In the genomic region with DNA sequence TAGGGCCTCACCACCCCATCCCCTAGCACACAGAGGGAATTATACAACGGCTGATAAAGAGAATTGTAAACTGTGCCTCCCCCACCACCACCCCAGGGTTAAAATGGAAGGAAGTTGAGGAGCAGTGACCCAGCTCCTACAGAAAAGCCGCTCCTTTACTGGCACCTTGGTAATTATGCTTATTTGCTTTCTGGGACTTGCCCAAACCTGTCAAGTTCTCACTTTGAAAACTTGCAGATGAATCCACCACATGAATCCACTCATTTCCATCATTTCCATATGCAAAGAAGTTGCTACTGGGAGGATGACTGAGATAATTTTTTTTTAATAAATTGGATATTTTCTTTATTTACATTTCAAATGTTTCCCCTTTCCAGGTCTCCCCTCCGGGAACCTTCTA, we compare ENCODE assay signal across 1 mouse cellular context.
TF ChIP-seq lines count a peak whose summit lies in the region.

No protein-coding gene starts in this region.

TF ChIP-seq in CH12.LX, 34 proteins besides CTCF, POLR2A, EP300 and RAD21 (continued from another document):
- TF ChIP-seq TCF12 (IDR thresholded peaks at IDR 0.05; ENCODE audit: low read depth, low read length) = peak; percentile 62; the same call in 1 of the 2 replicates
- TF ChIP-seq UBTF (IDR thresholded peaks at IDR 0.05; ENCODE audit: low read depth, low read length) = no peak
- TF ChIP-seq ZKSCAN1 (IDR thresholded peaks at IDR 0.05; ENCODE audit: borderline replicate concordance, low read depth, low read length) = no peak
- TF ChIP-seq BHLHE40 (IDR thresholded peaks at IDR 0.05; ENCODE audit: low read depth, low read length) = peak; percentile 44
- TF ChIP-seq ZC3H11A (IDR thresholded peaks at IDR 0.05; ENCODE audit: low read depth, low read length) = no peak
- no peak for TF ChIP-seq GABPA (IDR thresholded peaks at IDR 0.05; ENCODE audit: insufficient replicate concordance, low read depth, low read length)
- 0 out of 2 replicates have a peak, but pooled peaks have one; percentile 16 for TF ChIP-seq JUN (IDR thresholded peaks at IDR 0.05; ENCODE audit: insufficient read depth, low read depth, low read length)
- TF ChIP-seq ZNF384 (IDR thresholded peaks at IDR 0.05; ENCODE audit: low read depth, low read length) = peak; percentile 70
- no peak for TF ChIP-seq ZMIZ1 (IDR thresholded peaks at IDR 0.05; ENCODE audit: low read depth, low read length)
- TF ChIP-seq NRF1 (IDR thresholded peaks at IDR 0.05; ENCODE audit: low read depth, low read length) = no peak
- no peak for TF ChIP-seq USF2 (conservative IDR thresholded peaks at IDR 0.05; ENCODE audit: low read depth, low read length)
- TF ChIP-seq ELF1 (IDR thresholded peaks at IDR 0.05; ENCODE audit: low read depth, low read length) = no peak
- peak; percentile 26; the same call in 1 of the 2 replicates for TF ChIP-seq NELFE (IDR thresholded peaks at IDR 0.05; ENCODE audit: low read depth, low read length)
- TF ChIP-seq TBP (conservative IDR thresholded peaks at IDR 0.05; ENCODE audit: low read depth, low read length) = no peak
- TF ChIP-seq MXI1 (IDR thresholded peaks at IDR 0.05; ENCODE audit: low read depth, low read length) = 0 out of 2 replicates have a peak, but pooled peaks have one; percentile 25
- 0 out of 2 replicates have a peak, but pooled peaks have one; percentile 21 for TF ChIP-seq HCFC1 (IDR thresholded peaks at IDR 0.05; ENCODE audit: low read depth, low read length)
